Mouse (Mus musculus): ENCODE data around the gene Tmed5.
A peak's percentile ranks its signal among the peaks of the same experiment; 100 is the strongest.
"Not testable (repeated sequence)": the region's sequence is repeated elsewhere in the genome, so short reads cannot be mapped to it uniquely, and the experiment has no call there.

Tmed5 gene

GRCm38 (mm10) chr5:108132441-108133243 lies at the start of gene Tmed5, which contains the start of gene Ccdc18:
Gene Tmed5, minus strand, starts transcription at chr5:108132620.
Gene Ccdc18, plus strand, starts transcription at chr5:108132875.
- DNase-seq (ENCODE audit: low read depth, low spot score), result peak; percentile 99

- DNase-seq (ENCODE audit: low read depth, low spot score), result peak; percentile 64
Observed at GRCm38 (mm10) chr5:108163695-108164094, 31.3 kb upstream of the Tmed5 start.

GRCm38 (mm10) chr5:108160796-108161195 lies 28.4 kb upstream of the Tmed5 start:
- no peak for DNase-seq (ENCODE audit: low read depth, low spot score)

GRCm38 (mm10) chr5:108152592-108152991 lies 20.2 kb upstream of the Tmed5 start:
- no peak for DNase-seq (ENCODE audit: low read depth, low spot score)

- DNase-seq (ENCODE audit: low read depth, low spot score), result peak; percentile 81
Observed at GRCm38 (mm10) chr5:108131849-108132440, 475 bp downstream of the Tmed5 start.

GRCm38 (mm10) chr5:108120221-108120900 lies 12.1 kb downstream of the Tmed5 start:
- peak; percentile 33 for DNase-seq (ENCODE audit: low read depth, low spot score)

GRCm38 (mm10) chr5:108117693-108118092 lies 14.7 kb downstream of the Tmed5 start:
- DNase-seq (ENCODE audit: low read depth, low spot score), result no peak

GRCm38 (mm10) chr5:108109346-108109745 lies 23.1 kb downstream of the Tmed5 start:
- no peak for DNase-seq (ENCODE audit: low read depth, low spot score)

- DNase-seq (ENCODE audit: low read depth, low spot score), result no peak
Observed at GRCm38 (mm10) chr5:108104306-108104705, 28.1 kb downstream of the Tmed5 start.

GRCm38 (mm10) chr5:108100196-108100595 lies 32.2 kb downstream of the Tmed5 start:
- DNase-seq (ENCODE audit: low read depth, low spot score), result peak; percentile 25

- no peak for DNase-seq (ENCODE audit: low read depth, low spot score)
Observed at GRCm38 (mm10) chr5:108097676-108098075, 34.7 kb downstream of the Tmed5 start.

GRCm38 (mm10) chr5:108092731-108093130 lies 39.7 kb downstream of the Tmed5 start:
- DNase-seq (ENCODE audit: low read depth, low spot score), result not testable (repeated sequence)

- peak; percentile 43 for DNase-seq (ENCODE audit: low read depth, low spot score)
Observed at GRCm38 (mm10) chr5:108085440-108085839, 47.0 kb downstream of the Tmed5 start.

- peak; percentile 71 for DNase-seq (ENCODE audit: low read depth, low spot score)
Observed at GRCm38 (mm10) chr5:108082380-108082779, 50.0 kb downstream of the Tmed5 start.

- DNase-seq (ENCODE audit: low read depth, low spot score), result peak; percentile 64
Observed at GRCm38 (mm10) chr5:108079603-108080002, 52.8 kb downstream of the Tmed5 start.

- no peak for DNase-seq (ENCODE audit: low read depth, low spot score)
Observed at GRCm38 (mm10) chr5:108076833-108077540, 55.4 kb downstream of the Tmed5 start.

- DNase-seq (ENCODE audit: low read depth, low spot score), result no peak
Observed at GRCm38 (mm10) chr5:108076241-108076640, 56.2 kb downstream of the Tmed5 start.

- no peak for DNase-seq (ENCODE audit: low read depth, low spot score)
Observed at GRCm38 (mm10) chr5:108072301-108072700, 60.1 kb downstream of the Tmed5 start.

GRCm38 (mm10) chr5:108065465-108066411 lies 66.7 kb downstream of the Tmed5 start, which contains the start of gene Mtf2:
Gene Mtf2, plus strand, starts transcription at chr5:108065674.
- DNase-seq (ENCODE audit: low read depth, low spot score), result peak; percentile 95

- DNase-seq (ENCODE audit: low read depth, low spot score), result no peak
Observed at GRCm38 (mm10) chr5:108060413-108060812, 72.0 kb downstream of the Tmed5 start.
